Mouse (Mus musculus) lung, postnatal 0 days (tissue): ENCODE measurements at regions not wholly inside any gene's neighbourhood (a gene's known extent, or its start where the extent isn't known, plus 50 kb on each side); places are given as distances from the start of the nearest gene placed in this dataset.

Experiments used
- ATAC-seq: fragments of 200-750 bp; cut with Nextera tagmentation; 2 replicates; pipeline ENCODE4 v1.8.0; 2017; ENCODE audit warnings: moderate library complexity
- DNase-seq: peaks from one replicate; pipeline ENCODE4 v3.0.0-alpha.2; 2016; ENCODE audit warnings: low spot score
- H3K27ac ChIP-seq: fragments of 300-500 bp; sonication (generic); 2 replicates; pipeline ENCODE4 v1.5.1; 2014; ENCODE audit warnings: antibody characterized with exemption, mild to moderate bottlenecking, low read length, mixed read lengths
- H3K27me3 ChIP-seq: fragments of 300-500 bp; sonication (generic); replicated peaks from 2 replicates; pipeline ENCODE4 v1.6.1; 2014; ENCODE audit warnings: low read length, mixed read lengths; ENCODE audit not compliant: insufficient read depth
- H3K36me3 ChIP-seq: fragments of 300-500 bp; sonication (generic); 2 replicates; pipeline ENCODE4 v1.6.1; 2014; ENCODE audit warnings: low read length, mixed read lengths; ENCODE audit not compliant: insufficient read depth
- H3K4me1 ChIP-seq: fragments of 300-500 bp; sonication (generic); 2 replicates; pipeline ENCODE4 v1.6.1; 2014; ENCODE audit warnings: antibody characterized with exemption, low read depth, low read length, mixed read lengths; ENCODE audit not compliant: insufficient read depth
- H3K4me2 ChIP-seq: fragments of 300-500 bp; sonication (generic); replicated peaks from 2 replicates; pipeline ENCODE4 v1.6.1; 2014; ENCODE audit warnings: low read depth, mild to moderate bottlenecking, low read length, moderate library complexity, mixed read lengths
- H3K4me3 ChIP-seq: fragments of 300-500 bp; sonication (generic); 2 replicates; pipeline ENCODE4 v1.5.1; 2014; ENCODE audit warnings: low read depth, low read length
- H3K9ac ChIP-seq: fragments of 300-500 bp; sonication (generic); replicated peaks from 2 replicates; pipeline ENCODE4 v1.6.1; 2014; ENCODE audit warnings: low read depth, mild to moderate bottlenecking
- H3K9me3 ChIP-seq: fragments of 300-500 bp; sonication (generic); 2 replicates; pipeline ENCODE4 v1.6.1; 2016; ENCODE audit warnings: low read length, mixed read lengths
- CTCF ChIP-seq: IDR thresholded peaks from 2 replicates; pipeline ENCODE4 v1.5.1; 2016; ENCODE audit warnings: antibody characterized with exemption, mild to moderate bottlenecking
- EP300 ChIP-seq: IDR thresholded peaks from 2 replicates; pipeline ENCODE4 v1.6.1; 2016; ENCODE audit warnings: antibody characterized with exemption, mild to moderate bottlenecking, control low read depth
- WGBS: fragments of 180-500 bp; shearing (Covaris S2); extraction: QIAGEN DNeasy Blood & Tissue Kit; methylation state at CpG from one replicate; pipeline ENCODE4 v1.1.7; 2014; 5-methylcytosine and 5-hydroxymethylcytosine counted together

- WGBS: 36% methylated on average over 4 of the region's 4 CpGs
- ATAC-seq (peak; percentile 94), DNase-seq (peak; percentile 92)
- Histone ChIP-seq H3K9me3 (no peaks in the 10 kb centered on the region), H3K4me3 (no peak overlapping the region), H3K27me3 (no peaks in the 10 kb centered on the region), H3K4me1 (no peaks in the 10 kb centered on the region), H3K27ac (peak overlapping the region; percentile 28; the same call in 1 of the 2 replicates), H3K4me2 (no peak overlapping the region), H3K9ac (no peak overlapping the region), H3K36me3 (no peaks in the 10 kb centered on the region)
- TF ChIP-seq EP300 (peak; percentile 79), CTCF (no peak)
Measured at GRCm38 (mm10) chr17:4173951-4174361, 477.9 kb upstream of the Nox3 start.

- 79% methylated on average over 9 of the region's 9 CpGs for WGBS
- Histone ChIP-seq H3K4me2 (no peak overlapping the region), H3K9me3 (no peaks in the 10 kb centered on the region)
Measured at GRCm38 (mm10) chr17:4175006-4175405, 478.9 kb upstream of the Nox3 start.

GRCm38 (mm10) chr17:4176524-4176923 lies 480.5 kb upstream of the Nox3 start:
- WGBS: 57% methylated on average over 2 of the region's 3 CpGs
- DNase-seq (no peak), ATAC-seq (no peak)
- Histone ChIP-seq H3K9ac (no peak overlapping the region), H3K27me3 (no peaks in the 10 kb centered on the region), H3K9me3 (no peaks in the 10 kb centered on the region), H3K4me3 (no peak overlapping the region), H3K36me3 (no peaks in the 10 kb centered on the region), H3K27ac (no peak overlapping the region), H3K4me2 (no peak overlapping the region), H3K4me1 (no peaks in the 10 kb centered on the region)
- no peak for TF ChIP-seq EP300
- no peak for TF ChIP-seq CTCF

More at GRCm38 (mm10) chr17:4175006-4175405, 478.9 kb upstream of the Nox3 start:
- no peak for ATAC-seq
- Histone ChIP-seq H3K9ac (no peak overlapping the region), H3K36me3 (no peaks in the 10 kb centered on the region), H3K27me3 (no peaks in the 10 kb centered on the region), H3K4me1 (no peaks in the 10 kb centered on the region), H3K4me3 (no peak overlapping the region), H3K27ac (no peak overlapping the region)
- no peak for DNase-seq
- TF ChIP-seq CTCF (no peak), EP300 (no peak)

- 28% methylated on average over 9 of the region's 9 CpGs for WGBS
- TF ChIP-seq EP300: no peak
- no peak for TF ChIP-seq CTCF
- Histone ChIP-seq H3K9me3 (no peaks in the 10 kb centered on the region), H3K27ac (no peak overlapping the region), H3K4me3 (no peak overlapping the region), H3K4me2 (no peak overlapping the region; the same call in 1 of the 2 replicates), H3K36me3 (no peaks in the 10 kb centered on the region), H3K9ac (no peak overlapping the region), H3K4me1 (no peaks in the 10 kb centered on the region), H3K27me3 (no peaks in the 10 kb centered on the region)
- ATAC-seq (peak; percentile 47), DNase-seq (peak; percentile 32)
Measured at GRCm38 (mm10) chr17:4177485-4178150, 481.6 kb upstream of the Nox3 start.

GRCm38 (mm10) chr17:4179271-4179670 lies 483.2 kb upstream of the Nox3 start:
- H3K9me3 ChIP-seq: no peaks in the 10 kb centered on the region
- DNase-seq: no peak
- H3K9ac ChIP-seq: no peak overlapping the region
- no peak overlapping the region for H3K4me3 ChIP-seq
- no peaks in the 10 kb centered on the region for H3K27me3 ChIP-seq
- no peak for ATAC-seq
- no peak overlapping the region for H3K27ac ChIP-seq
- WGBS: 44% methylated on average over 1 of the region's 1 CpGs
- TF ChIP-seq EP300: no peak
- TF ChIP-seq CTCF: no peak
- no peaks in the 10 kb centered on the region for H3K36me3 ChIP-seq
- no peaks in the 10 kb centered on the region for H3K4me1 ChIP-seq
- no peak overlapping the region for H3K4me2 ChIP-seq

GRCm38 (mm10) chr17:4182106-4182505 lies 486.0 kb upstream of the Nox3 start:
- Histone ChIP-seq H3K9me3 (no peaks in the 10 kb centered on the region), H3K36me3 (no peaks in the 10 kb centered on the region), H3K4me1 (no peaks in the 10 kb centered on the region), H3K27me3 (no peaks in the 10 kb centered on the region), H3K4me2 (no peak overlapping the region), H3K4me3 (no peak overlapping the region), H3K27ac (no peak overlapping the region), H3K9ac (no peak overlapping the region)
- no peak for ATAC-seq
- 75% methylated on average over 1 of the region's 1 CpGs for WGBS
- DNase-seq: no peak
- TF ChIP-seq EP300 (no peak), CTCF (no peak)

- Histone ChIP-seq H3K27me3 (no peaks in the 10 kb centered on the region), H3K9me3 (no peaks in the 10 kb centered on the region), H3K36me3 (no peaks in the 10 kb centered on the region), H3K27ac (no peak overlapping the region), H3K4me3 (no peak overlapping the region), H3K4me2 (no peak overlapping the region), H3K4me1 (no peaks in the 10 kb centered on the region), H3K9ac (no peak overlapping the region)
- WGBS: 63% methylated on average over 9 of the region's 9 CpGs
- TF ChIP-seq EP300: no peak
- no peak for TF ChIP-seq CTCF
- DNase-seq: peak; percentile 69
- ATAC-seq: no peak
Measured at GRCm38 (mm10) chr17:4186802-4187201, 490.7 kb upstream of the Nox3 start.
